Mouse (Mus musculus): Measurements from ENCODE around the gene Babam2. TPM values are rescaled to one million over a fixed set of nuclear protein-coding genes. Genes with fewer than 3 reads are reported as not detected.

Gene Babam2
- polyA plus RNA-seq, 1 experiment from 2014 or later: 42.9 TPM

- ATAC-seq (replicated peaks; ENCODE audit: insufficient number of reproducible peaks, low FRiP score, low TSS enrichment): no peak
- Histone ChIP-seq H3K36me3 (ENCODE audit: control insufficient read depth, insufficient read depth, low read length) (no peaks in the 10 kb centered on the region), H3K4me1 (ENCODE audit: control insufficient read depth, insufficient read depth, low read length) (peaks cover 14% of the 10 kb centered on the region), H3K27me3 (ENCODE audit: control insufficient read depth, insufficient read depth, low read length) (no peaks in the 10 kb centered on the region), H3K4me3 (ENCODE audit: low read depth, low read length) (no peak overlapping the region), H3K9ac (ENCODE audit: low read depth, low read length) (no peak overlapping the region), H3K9me3 (replicated peaks; ENCODE audit: control insufficient read depth, low read length) (no peaks in the 10 kb centered on the region), H3K4me2 (no peak overlapping the region), H3K27ac (ENCODE audit: low read depth, low read length) (no peak overlapping the region)
- 85% methylated on average over 3 of the region's 3 CpGs for WGBS (ENCODE audit: insufficient replicate concordance)
These were observed 238.5 kb downstream of the Babam2 start for GRCm38 (mm10) chr5:31935936-31936335.

GRCm38 (mm10) chr5:31936523-31936922 lies 239.0 kb downstream of the Babam2 start:
- Histone ChIP-seq H3K4me3 (ENCODE audit: low read depth, low read length) (no peak overlapping the region), H3K4me2 (no peak overlapping the region), H3K9ac (ENCODE audit: low read depth, low read length) (no peak overlapping the region), H3K4me1 (ENCODE audit: control insufficient read depth, insufficient read depth, low read length) (peaks cover 9% of the 10 kb centered on the region), H3K27me3 (ENCODE audit: control insufficient read depth, insufficient read depth, low read length) (no peaks in the 10 kb centered on the region), H3K9me3 (replicated peaks; ENCODE audit: control insufficient read depth, low read length) (no peaks in the 10 kb centered on the region), H3K27ac (ENCODE audit: low read depth, low read length) (no peak overlapping the region), H3K36me3 (ENCODE audit: control insufficient read depth, insufficient read depth, low read length) (no peaks in the 10 kb centered on the region)
- ATAC-seq (replicated peaks; ENCODE audit: insufficient number of reproducible peaks, low FRiP score, low TSS enrichment): no peak
- WGBS (ENCODE audit: insufficient replicate concordance): 83% methylated on average over 3 of the region's 3 CpGs

- Histone ChIP-seq H3K4me3 (ENCODE audit: low read depth, low read length) (no peak overlapping the region), H3K4me2 (no peak overlapping the region), H3K4me1 (ENCODE audit: control insufficient read depth, insufficient read depth, low read length) (no peaks in the 10 kb centered on the region), H3K9ac (ENCODE audit: low read depth, low read length) (no peak overlapping the region), H3K9me3 (replicated peaks; ENCODE audit: control insufficient read depth, low read length) (no peaks in the 10 kb centered on the region), H3K27me3 (ENCODE audit: control insufficient read depth, insufficient read depth, low read length) (no peaks in the 10 kb centered on the region), H3K27ac (ENCODE audit: low read depth, low read length) (no peak overlapping the region), H3K36me3 (ENCODE audit: control insufficient read depth, insufficient read depth, low read length) (no peaks in the 10 kb centered on the region)
- no peak for ATAC-seq (replicated peaks; ENCODE audit: insufficient number of reproducible peaks, low FRiP score, low TSS enrichment)
- WGBS (ENCODE audit: insufficient replicate concordance): 92% methylated on average over 8 of the region's 8 CpGs
These were observed 243.4 kb downstream of the Babam2 start for GRCm38 (mm10) chr5:31940876-31941275.

GRCm38 (mm10) chr5:31947185-31947584 lies 249.7 kb downstream of the Babam2 start:
- Histone ChIP-seq H3K9ac (ENCODE audit: low read depth, low read length) (no peak overlapping the region), H3K36me3 (ENCODE audit: control insufficient read depth, insufficient read depth, low read length) (no peaks in the 10 kb centered on the region), H3K27me3 (ENCODE audit: control insufficient read depth, insufficient read depth, low read length) (no peaks in the 10 kb centered on the region), H3K9me3 (replicated peaks; ENCODE audit: control insufficient read depth, low read length) (no peaks in the 10 kb centered on the region), H3K4me2 (no peak overlapping the region), H3K27ac (ENCODE audit: low read depth, low read length) (no peak overlapping the region), H3K4me1 (ENCODE audit: control insufficient read depth, insufficient read depth, low read length) (no peaks in the 10 kb centered on the region), H3K4me3 (ENCODE audit: low read depth, low read length) (no peak overlapping the region)
- 66% methylated on average over 4 of the region's 4 CpGs for WGBS (ENCODE audit: insufficient replicate concordance)
- ATAC-seq (replicated peaks; ENCODE audit: insufficient number of reproducible peaks, low FRiP score, low TSS enrichment): no peak

- Histone ChIP-seq H3K9me3 (replicated peaks; ENCODE audit: control insufficient read depth, low read length) (no peaks in the 10 kb centered on the region), H3K27ac (ENCODE audit: low read depth, low read length) (no peak overlapping the region), H3K36me3 (ENCODE audit: control insufficient read depth, insufficient read depth, low read length) (no peaks in the 10 kb centered on the region), H3K27me3 (ENCODE audit: control insufficient read depth, insufficient read depth, low read length) (no peaks in the 10 kb centered on the region), H3K4me1 (ENCODE audit: control insufficient read depth, insufficient read depth, low read length) (no peaks in the 10 kb centered on the region), H3K4me3 (ENCODE audit: low read depth, low read length) (no peak overlapping the region), H3K4me2 (no peak overlapping the region), H3K9ac (ENCODE audit: low read depth, low read length) (no peak overlapping the region)
- ATAC-seq (replicated peaks; ENCODE audit: insufficient number of reproducible peaks, low FRiP score, low TSS enrichment): no peak
- 85% methylated on average over 8 of the region's 8 CpGs for WGBS (ENCODE audit: insufficient replicate concordance)
These were observed 251.9 kb downstream of the Babam2 start for GRCm38 (mm10) chr5:31949389-31949788.

GRCm38 (mm10) chr5:31950532-31950931 lies 253.0 kb downstream of the Babam2 start:
- ATAC-seq (replicated peaks; ENCODE audit: insufficient number of reproducible peaks, low FRiP score, low TSS enrichment): no peak
- H3K9me3 ChIP-seq (replicated peaks; ENCODE audit: control insufficient read depth, low read length): no peaks in the 10 kb centered on the region
- no peaks in the 10 kb centered on the region for H3K36me3 ChIP-seq (ENCODE audit: control insufficient read depth, insufficient read depth, low read length)
- H3K4me3 ChIP-seq (ENCODE audit: low read depth, low read length): no peak overlapping the region
- WGBS (ENCODE audit: insufficient replicate concordance): 82% methylated on average over 4 of the region's 4 CpGs
- no peak overlapping the region for H3K4me2 ChIP-seq
- H3K9ac ChIP-seq (ENCODE audit: low read depth, low read length): no peak overlapping the region
- H3K27me3 ChIP-seq (ENCODE audit: control insufficient read depth, insufficient read depth, low read length): no peaks in the 10 kb centered on the region
- H3K27ac ChIP-seq (ENCODE audit: low read depth, low read length): no peak overlapping the region
- no peaks in the 10 kb centered on the region for H3K4me1 ChIP-seq (ENCODE audit: control insufficient read depth, insufficient read depth, low read length)

- Histone ChIP-seq H3K27ac (ENCODE audit: low read depth, low read length) (no peak overlapping the region), H3K9ac (ENCODE audit: low read depth, low read length) (no peak overlapping the region), H3K9me3 (replicated peaks; ENCODE audit: control insufficient read depth, low read length) (no peaks in the 10 kb centered on the region), H3K4me2 (no peak overlapping the region), H3K36me3 (ENCODE audit: control insufficient read depth, insufficient read depth, low read length) (no peaks in the 10 kb centered on the region), H3K4me3 (ENCODE audit: low read depth, low read length) (no peak overlapping the region), H3K4me1 (ENCODE audit: control insufficient read depth, insufficient read depth, low read length) (no peaks in the 10 kb centered on the region), H3K27me3 (ENCODE audit: control insufficient read depth, insufficient read depth, low read length) (no peaks in the 10 kb centered on the region)
- no peak for ATAC-seq (replicated peaks; ENCODE audit: insufficient number of reproducible peaks, low FRiP score, low TSS enrichment)
- WGBS (ENCODE audit: insufficient replicate concordance): 61% methylated on average over 3 of the region's 3 CpGs
These were observed 257.7 kb downstream of the Babam2 start for GRCm38 (mm10) chr5:31955184-31955583.

- Histone ChIP-seq H3K27me3 (ENCODE audit: control insufficient read depth, insufficient read depth, low read length) (no peaks in the 10 kb centered on the region), H3K4me2 (no peak overlapping the region), H3K9me3 (replicated peaks; ENCODE audit: control insufficient read depth, low read length) (no peaks in the 10 kb centered on the region), H3K4me1 (ENCODE audit: control insufficient read depth, insufficient read depth, low read length) (no peaks in the 10 kb centered on the region), H3K27ac (ENCODE audit: low read depth, low read length) (no peak overlapping the region), H3K36me3 (ENCODE audit: control insufficient read depth, insufficient read depth, low read length) (no peaks in the 10 kb centered on the region), H3K9ac (ENCODE audit: low read depth, low read length) (no peak overlapping the region), H3K4me3 (ENCODE audit: low read depth, low read length) (no peak overlapping the region)
- no peak for ATAC-seq (replicated peaks; ENCODE audit: insufficient number of reproducible peaks, low FRiP score, low TSS enrichment)
- 84% methylated on average over 3 of the region's 3 CpGs for WGBS (ENCODE audit: insufficient replicate concordance)
These were observed 258.9 kb downstream of the Babam2 start for GRCm38 (mm10) chr5:31956336-31956735.

- H3K27ac ChIP-seq (ENCODE audit: low read depth, low read length): no peak overlapping the region
- H3K36me3 ChIP-seq (ENCODE audit: control insufficient read depth, insufficient read depth, low read length): no peaks in the 10 kb centered on the region
- WGBS (ENCODE audit: insufficient replicate concordance): 89% methylated on average over 8 of the region's 8 CpGs
- no peaks in the 10 kb centered on the region for H3K4me1 ChIP-seq (ENCODE audit: control insufficient read depth, insufficient read depth, low read length)
- no peaks in the 10 kb centered on the region for H3K9me3 ChIP-seq (replicated peaks; ENCODE audit: control insufficient read depth, low read length)
- ATAC-seq (replicated peaks; ENCODE audit: insufficient number of reproducible peaks, low FRiP score, low TSS enrichment): no peak
- no peak overlapping the region for H3K4me2 ChIP-seq
- H3K27me3 ChIP-seq (ENCODE audit: control insufficient read depth, insufficient read depth, low read length): no peaks in the 10 kb centered on the region
- no peak overlapping the region for H3K4me3 ChIP-seq (ENCODE audit: low read depth, low read length)
- H3K9ac ChIP-seq (ENCODE audit: low read depth, low read length): no peak overlapping the region
These were observed 262.4 kb downstream of the Babam2 start for GRCm38 (mm10) chr5:31959886-31960285.
